Mouse (Mus musculus) embryonic facial prominence, embryonic 14.5 days (tissue): Measurements from ENCODE around the gene Gm2a. TPM values are rescaled to one million over a fixed set of nuclear protein-coding genes. Genes with fewer than 3 reads are reported as not detected.
A peak's percentile ranks its signal among the peaks of the same experiment; 100 is the strongest.

ENCODE experiments used
- ATAC-seq: fragments of 200-750 bp; cut with Nextera tagmentation; 2 replicates; pipeline ENCODE4 v1.8.0; 2017; ENCODE audit warnings: low read depth, moderate number of reproducible peaks, moderate TSS enrichment
- DNase-seq: peaks from one replicate; pipeline ENCODE4 v3.0.0-alpha.2; 2015; ENCODE audit warnings: low spot score
- H3K27ac ChIP-seq: fragments of 300-500 bp; sonication (generic); replicated peaks from 2 replicates; pipeline ENCODE4 v1.5.1; 2014; ENCODE audit warnings: low read depth, mild to moderate bottlenecking, low read length, moderate library complexity
- H3K27me3 ChIP-seq: fragments of 300-500 bp; sonication (generic); replicated peaks from 2 replicates; pipeline ENCODE4 v1.6.1; 2014; ENCODE audit warnings: low read length; ENCODE audit not compliant: control insufficient read depth, insufficient read depth
- H3K36me3 ChIP-seq: fragments of 300-500 bp; sonication (generic); 2 replicates; pipeline ENCODE4 v1.6.1; 2014; ENCODE audit warnings: low read length, mixed read lengths; ENCODE audit not compliant: control insufficient read depth, insufficient read depth
- H3K4me1 ChIP-seq: fragments of 300-500 bp; sonication (generic); 2 replicates; pipeline ENCODE4 v1.6.1; 2014; ENCODE audit warnings: antibody characterized with exemption, low read length; ENCODE audit not compliant: control insufficient read depth, insufficient read depth
- H3K4me2 ChIP-seq: fragments of 300-500 bp; sonication (generic); 2 replicates; pipeline ENCODE4 v1.6.1; 2014; ENCODE audit warnings: low read depth, mild to moderate bottlenecking, low read length, moderate library complexity, mixed read lengths
- H3K4me3 ChIP-seq: fragments of 300-500 bp; sonication (generic); 2 replicates; pipeline ENCODE4 v1.5.1; 2014; ENCODE audit warnings: low read depth, mild to moderate bottlenecking, low read length
- H3K9ac ChIP-seq: fragments of 300-500 bp; sonication (generic); 2 replicates; pipeline ENCODE4 v1.6.1; 2014; ENCODE audit warnings: low read depth, mild to moderate bottlenecking, low read length, moderate library complexity, mixed read lengths
- H3K9me3 ChIP-seq: fragments of 300-500 bp; sonication (generic); 2 replicates; pipeline ENCODE4 v1.6.1; 2016; ENCODE audit warnings: low read length; ENCODE audit not compliant: control insufficient read depth
- WGBS: fragments of 180-500 bp; shearing (Covaris S2); extraction: QIAGEN DNeasy Blood & Tissue Kit; methylation state at CpG from one replicate; pipeline ENCODE4 v1.1.7; 2014; 5-methylcytosine and 5-hydroxymethylcytosine counted together
- polyA plus RNA-seq: library from polyadenylated mRNA; unstranded; fragments of >200 nt; fragmentation: Nextera tagmentation; extraction: Ambion mirVana; gene quantifications from 2 replicates; pipeline ENCODE4 v1.2.1, GENCODE M21; 2014

The Gm2a gene
- polyA plus RNA-seq, 1 experiment from 2014 or later, result 28.2 TPM

- H3K4me3 ChIP-seq, result no peak overlapping the region
- no peaks in the 10 kb centered on the region for H3K36me3 ChIP-seq
- no peak overlapping the region for H3K9ac ChIP-seq
- no peak for DNase-seq
- ATAC-seq, result no peak
- peaks cover 3% of the 10 kb centered on the region; the same call in 1 of the 2 replicates for H3K27me3 ChIP-seq
- H3K4me2 ChIP-seq, result no peak overlapping the region
- no peaks in the 10 kb centered on the region for H3K9me3 ChIP-seq
- H3K27ac ChIP-seq, result no peak overlapping the region
- 76% methylated on average over 8 of the region's 8 CpGs for WGBS
- H3K4me1 ChIP-seq, result no peaks in the 10 kb centered on the region
Measured at GRCm38 (mm10) chr11:55072467-55072866, 25.4 kb upstream of the Gm2a start.

- Histone ChIP-seq H3K4me2 (no peak overlapping the region), H3K4me3 (no peak overlapping the region), H3K36me3 (no peaks in the 10 kb centered on the region), H3K4me1 (0 out of 2 replicates have a peak, but pooled peaks cover 3% of the 10 kb centered on the region), H3K9me3 (no peaks in the 10 kb centered on the region), H3K27me3 (peaks cover 9% of the 10 kb centered on the region; the same call in 1 of the 2 replicates), H3K9ac (no peak overlapping the region), H3K27ac (no peak overlapping the region)
- DNase-seq (no peak), ATAC-seq (no peak)
- 55% methylated on average over 10 of the region's 10 CpGs for WGBS
Measured at GRCm38 (mm10) chr11:55073191-55073590, 24.7 kb upstream of the Gm2a start.

GRCm38 (mm10) chr11:55075602-55076001, 22.3 kb upstream of the Gm2a start:
- Histone ChIP-seq H3K27ac (no peak overlapping the region), H3K9ac (no peak overlapping the region), H3K4me1 (0 out of 2 replicates have a peak, but pooled peaks cover 3% of the 10 kb centered on the region), H3K4me3 (no peak overlapping the region), H3K9me3 (no peaks in the 10 kb centered on the region), H3K4me2 (no peak overlapping the region), H3K27me3 (peaks cover 10% of the 10 kb centered on the region; the same call in 1 of the 2 replicates), H3K36me3 (no peaks in the 10 kb centered on the region)
- ATAC-seq, result no peak
- peak; percentile 30 for DNase-seq
- WGBS, result 53% methylated on average over 2 of the region's 2 CpGs

- 82% methylated on average over 5 of the region's 5 CpGs for WGBS
- H3K4me1 ChIP-seq, result 0 out of 2 replicates have a peak, but pooled peaks cover 3% of the 10 kb centered on the region
- ATAC-seq, result no peak
Measured at GRCm38 (mm10) chr11:55076234-55076633, 21.7 kb upstream of the Gm2a start.

GRCm38 (mm10) chr11:55077331-55078231, 20.3 kb upstream of the Gm2a start, which contains the start of gene Ccdc69:
Ccdc69 (minus strand) TSS chr11:55078131.
- Histone ChIP-seq H3K36me3 (no peaks in the 10 kb centered on the region), H3K27me3 (peaks cover 10% of the 10 kb centered on the region; the same call in 1 of the 2 replicates), H3K27ac (no peak within 1 kb of the TSS), H3K4me1 (0 out of 2 replicates have a peak, but pooled peaks cover 3% of the 10 kb centered on the region), H3K4me2 (peak within 1 kb of the TSS; percentile 94), H3K9me3 (no peaks in the 10 kb centered on the region), H3K4me3 (peak within 1 kb of the TSS; percentile 49), H3K9ac (peak within 1 kb of the TSS; percentile 60)
- ATAC-seq (peak; percentile 74), DNase-seq (peak; percentile 75)
- WGBS, result under 1% methylated on average over 39 of the region's 50 CpGs

More at GRCm38 (mm10) chr11:55076234-55076633, 21.7 kb upstream of the Gm2a start:
- no peaks in the 10 kb centered on the region for H3K9me3 ChIP-seq
- H3K27ac ChIP-seq, result no peak overlapping the region
- H3K4me2 ChIP-seq, result no peak overlapping the region
- no peaks in the 10 kb centered on the region for H3K36me3 ChIP-seq
- H3K27me3 ChIP-seq, result peaks cover 10% of the 10 kb centered on the region; the same call in 1 of the 2 replicates
- no peak overlapping the region for H3K9ac ChIP-seq
- DNase-seq, result no peak
- H3K4me3 ChIP-seq, result no peak overlapping the region

GRCm38 (mm10) chr11:55078502-55078901, 19.4 kb upstream of the Gm2a start:
- ATAC-seq, result no peak
- no peak overlapping the region for H3K4me3 ChIP-seq
- H3K27me3 ChIP-seq, result peaks cover 10% of the 10 kb centered on the region; the same call in 1 of the 2 replicates
- H3K27ac ChIP-seq, result no peak overlapping the region
- no peak for DNase-seq
- H3K4me1 ChIP-seq, result 0 out of 2 replicates have a peak, but pooled peaks cover 3% of the 10 kb centered on the region
- peak overlapping the region; percentile 94 for H3K4me2 ChIP-seq
- no peaks in the 10 kb centered on the region for H3K9me3 ChIP-seq
- 44% methylated on average over 3 of the region's 3 CpGs for WGBS
- peak overlapping the region; percentile 60; the same call in 1 of the 2 replicates for H3K9ac ChIP-seq
- H3K36me3 ChIP-seq, result no peaks in the 10 kb centered on the region

- ATAC-seq (no peak), DNase-seq (no peak)
- Histone ChIP-seq H3K27ac (no peak overlapping the region), H3K4me1 (0 out of 2 replicates have a peak, but pooled peaks cover 3% of the 10 kb centered on the region), H3K27me3 (peaks cover 10% of the 10 kb centered on the region; the same call in 1 of the 2 replicates), H3K9me3 (no peaks in the 10 kb centered on the region), H3K9ac (no peak overlapping the region), H3K4me2 (no peak overlapping the region), H3K4me3 (no peak overlapping the region), H3K36me3 (no peaks in the 10 kb centered on the region)
- WGBS, result 80% methylated on average over 4 of the region's 4 CpGs
Measured at GRCm38 (mm10) chr11:55079180-55079579, 18.7 kb upstream of the Gm2a start.

GRCm38 (mm10) chr11:55081206-55081605, 16.7 kb upstream of the Gm2a start:
- DNase-seq (no peak), ATAC-seq (no peak)
- Histone ChIP-seq H3K4me3 (no peak overlapping the region), H3K36me3 (no peaks in the 10 kb centered on the region), H3K9me3 (no peaks in the 10 kb centered on the region), H3K9ac (no peak overlapping the region), H3K4me2 (no peak overlapping the region), H3K4me1 (0 out of 2 replicates have a peak, but pooled peaks cover 3% of the 10 kb centered on the region), H3K27ac (no peak overlapping the region), H3K27me3 (peaks cover 10% of the 10 kb centered on the region; the same call in 1 of the 2 replicates)
- 82% methylated on average over 9 of the region's 9 CpGs for WGBS
